Mouse (Mus musculus): Measurements from ENCODE around the gene Tex33.

DNA sequence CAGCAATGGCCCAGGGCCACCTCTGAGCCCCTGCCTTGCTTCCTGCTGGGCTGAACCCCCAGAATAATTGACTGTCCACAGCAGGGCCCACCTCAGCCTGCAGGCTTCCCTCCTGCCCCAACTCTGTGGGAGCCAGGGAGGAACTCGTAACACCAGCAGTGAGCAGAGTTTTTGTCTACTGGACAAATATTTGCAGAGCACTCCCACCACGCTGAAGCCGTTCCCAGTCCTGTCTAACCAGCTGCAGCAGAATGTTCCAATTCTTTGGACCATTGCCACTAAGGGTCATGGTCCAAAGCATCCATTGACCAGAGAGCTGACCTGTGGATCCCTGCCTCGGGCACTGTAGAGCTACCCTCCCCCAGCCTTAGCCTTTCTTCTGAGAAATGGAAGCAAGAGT, 21.2 kb upstream of the Tex33 start:
- TF ChIP-seq CTCF (IDR thresholded peaks at IDR 0.05; ENCODE audit: borderline replicate concordance, extremely low read depth, insufficient read depth, insufficient read length) (no peak), POLR2A (IDR thresholded peaks at IDR 0.05; ENCODE audit: borderline replicate concordance, extremely low read depth, insufficient read depth, insufficient read length, poor library complexity, severe bottlenecking) (no peak)
